Mouse (Mus musculus) liver, adult 2 months (tissue): ENCODE results near the gene Itfg2.

Experiments
- CTCF ChIP-seq: fragments of 200-500 bp; IDR thresholded peaks from 2 replicates; pipeline ENCODE4 v1.5.1; 2011; ENCODE audit warnings: low read depth, low read length, control low read depth
- POLR2A ChIP-seq: fragments of 200-500 bp; IDR thresholded peaks from 2 replicates; pipeline ENCODE4 v1.6.1; 2011; ENCODE audit warnings: low read length, control low read depth; ENCODE audit not compliant: insufficient read depth; ENCODE audit errors: extremely low read depth

DNA sequence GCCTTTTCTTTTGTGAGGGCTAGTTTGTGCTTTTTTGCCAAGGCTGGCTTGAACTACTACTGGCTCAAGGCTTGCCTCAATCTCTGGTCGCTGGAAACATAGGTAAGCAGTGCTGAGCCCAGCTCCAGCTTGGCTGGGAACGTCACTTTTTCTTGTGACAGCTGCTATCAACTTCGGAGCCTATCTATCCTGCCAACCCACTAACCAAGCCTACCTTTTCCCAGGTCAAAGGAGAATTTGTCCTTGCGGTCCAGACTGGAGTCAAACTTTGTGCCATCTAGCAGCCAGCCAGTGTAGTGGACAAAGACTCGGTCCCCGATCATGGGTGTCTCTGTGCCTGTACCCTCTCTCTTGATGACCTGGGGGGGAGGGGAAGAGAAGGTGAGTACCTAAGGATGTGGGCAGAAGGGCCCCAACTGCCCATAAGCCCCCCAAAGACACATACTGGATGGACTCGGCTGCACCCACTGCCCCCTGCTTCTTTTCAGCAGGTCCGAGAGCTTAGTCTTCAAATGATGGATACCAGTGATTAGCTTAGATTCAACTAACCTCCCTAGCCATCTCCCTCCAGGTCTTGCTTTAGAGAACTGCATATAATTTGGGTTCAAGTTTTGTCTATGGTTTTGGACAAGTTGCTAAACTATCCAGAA lies 11.8 kb upstream of the Itfg2 start:
- TF ChIP-seq CTCF (no peak), POLR2A (no peak)
